Mouse (Mus musculus): ENCODE results near the gene Glce.

DNA sequence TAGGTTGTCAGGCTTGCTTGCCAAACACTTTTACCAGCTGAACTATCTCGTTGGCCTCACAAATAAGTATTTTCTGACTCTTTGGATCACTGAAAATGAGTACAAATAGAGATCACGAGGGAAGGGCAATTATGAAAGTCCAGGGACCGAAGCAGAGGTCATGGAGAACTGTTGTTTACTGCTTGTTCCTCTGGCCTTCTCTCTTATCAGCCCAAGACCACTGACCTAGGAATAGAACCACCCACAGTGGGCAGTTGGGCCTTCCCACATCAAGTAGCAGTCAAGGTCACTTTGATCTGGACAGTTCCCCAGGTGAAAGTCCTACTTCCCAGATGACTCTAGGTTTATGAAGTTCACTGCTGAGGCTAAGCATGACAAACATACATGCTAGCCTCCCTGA is 80.3 kb downstream of the Glce start:
- no peak for TF ChIP-seq POU5F1 (IDR thresholded peaks at IDR 0.05; ENCODE audit: borderline replicate concordance, low read length)
- no peak for TF ChIP-seq CTCF (conservative IDR thresholded peaks at IDR 0.05; ENCODE audit: low read length)
